Mouse (Mus musculus): Measurements from ENCODE around the gene Inka2.
A peak's percentile ranks its signal among the peaks of the same experiment; 100 is the strongest.

Gene Inka2

GRCm38 (mm10) chr3:105704031-105705008 lies at the start of gene Inka2:
Gene Inka2 (plus strand): TSS chr3:105704599.
- DNase-seq (ENCODE audit: low spot score in 2 of 2) = peak; percentile 42 to 60

GRCm38 (mm10) chr3:105655031-105655585 lies 49.3 kb upstream of the Inka2 start:
- no peak for DNase-seq (ENCODE audit: low spot score in 2 of 2)

GRCm38 (mm10) chr3:105660530-105660929 lies 43.9 kb upstream of the Inka2 start:
- DNase-seq (ENCODE audit: low spot score in 2 of 2) = no peak

GRCm38 (mm10) chr3:105663043-105663442 lies 41.4 kb upstream of the Inka2 start:
- DNase-seq (ENCODE audit: low spot score in 2 of 2) = no peak

GRCm38 (mm10) chr3:105665105-105665765 lies 39.2 kb upstream of the Inka2 start:
- no peak for DNase-seq (ENCODE audit: low spot score in 2 of 2)

GRCm38 (mm10) chr3:105666996-105667523 lies 37.3 kb upstream of the Inka2 start:
- DNase-seq (ENCODE audit: low spot score in 2 of 2) = no peak

- DNase-seq (ENCODE audit: low spot score in 2 of 2) = no peak
Measured at GRCm38 (mm10) chr3:105668161-105668560, 36.2 kb upstream of the Inka2 start.

- no peak for DNase-seq (ENCODE audit: low spot score in 2 of 2)
Measured at GRCm38 (mm10) chr3:105669776-105670175, 34.6 kb upstream of the Inka2 start.

- DNase-seq (ENCODE audit: low spot score in 2 of 2) = no peak
Measured at GRCm38 (mm10) chr3:105670801-105671200, 33.6 kb upstream of the Inka2 start.

- peak in 1 of 2 experiments; percentile 57 for DNase-seq (ENCODE audit: low spot score in 2 of 2)
Measured at GRCm38 (mm10) chr3:105674595-105675218, 29.7 kb upstream of the Inka2 start.

GRCm38 (mm10) chr3:105675932-105676331 lies 28.5 kb upstream of the Inka2 start:
- no peak for DNase-seq (ENCODE audit: low spot score in 2 of 2)

- no peak for DNase-seq (ENCODE audit: low spot score in 2 of 2)
Measured at GRCm38 (mm10) chr3:105680346-105680745, 24.1 kb upstream of the Inka2 start.

GRCm38 (mm10) chr3:105686394-105687323 lies 17.7 kb upstream of the Inka2 start:
- no peak for DNase-seq (ENCODE audit: low spot score in 2 of 2)

GRCm38 (mm10) chr3:105687324-105688060 lies 16.9 kb upstream of the Inka2 start, which contains the start of gene Ddx20:
Gene Ddx20 (minus strand): TSS chr3:105687574.
- peak; percentile 82 to 88 for DNase-seq (ENCODE audit: low spot score in 2 of 2)

- no peak for DNase-seq (ENCODE audit: low spot score in 2 of 2)
Measured at GRCm38 (mm10) chr3:105688536-105688935, 15.9 kb upstream of the Inka2 start.

- no peak for DNase-seq (ENCODE audit: low spot score in 2 of 2)
Measured at GRCm38 (mm10) chr3:105693327-105694080, 10.9 kb upstream of the Inka2 start.

GRCm38 (mm10) chr3:105695476-105696386 lies 8.7 kb upstream of the Inka2 start:
- no peak for DNase-seq (ENCODE audit: low spot score in 2 of 2)

Data from spleen, postnatal 14 days (tissue).